Mouse (Mus musculus) frontal cortex, adult (tissue): ENCODE measurements around the gene Ptprm.
A peak's percentile ranks its signal among the peaks of the same experiment; 100 is the strongest.

Experiments
- ATAC-seq: cut with Nextera tagmentation; 2 replicates; pipeline ENCODE4 v1.9.2; 2017; ENCODE audit warnings: mild to moderate bottlenecking, moderate library complexity, mixed read lengths; ENCODE audit not compliant: low TSS enrichment

Gene Ptprm

GRCm38 (mm10) chr17:67281640-67282170, 72.6 kb downstream of the Ptprm start:
- no peak for ATAC-seq

- no peak for ATAC-seq
These were observed 76.9 kb downstream of the Ptprm start for GRCm38 (mm10) chr17:67277124-67277910.

GRCm38 (mm10) chr17:67274531-67275094, 79.6 kb downstream of the Ptprm start:
- peak; percentile 94 for ATAC-seq

- no peak for ATAC-seq
These were observed 81.3 kb downstream of the Ptprm start for GRCm38 (mm10) chr17:67272928-67273327.

- ATAC-seq = no peak
These were observed 85.7 kb downstream of the Ptprm start for GRCm38 (mm10) chr17:67268475-67269080.

- ATAC-seq = no peak
These were observed 88.0 kb downstream of the Ptprm start for GRCm38 (mm10) chr17:67266270-67266669.

DNA sequence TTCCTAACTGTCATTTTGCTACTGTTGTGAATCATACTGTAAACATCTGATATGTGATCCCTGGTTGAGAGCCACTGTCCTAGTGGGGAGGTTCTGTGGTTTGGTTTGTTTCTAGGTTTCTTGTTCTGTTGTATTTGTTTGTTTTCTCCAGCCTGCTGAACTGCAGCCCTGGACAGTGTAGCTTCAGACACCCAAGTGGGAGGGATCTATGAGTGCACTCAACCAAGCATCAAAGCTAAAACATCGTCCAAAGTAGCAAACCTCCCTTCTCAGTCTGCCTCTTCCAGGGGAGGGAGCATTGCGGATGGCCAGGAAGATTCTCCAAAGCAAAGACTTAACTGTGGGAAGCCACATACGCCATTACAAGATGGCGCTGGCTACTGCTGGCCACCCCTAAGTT, 88.7 kb downstream of the Ptprm start:
- ATAC-seq = no peak

- no peak for ATAC-seq
These were observed 89.5 kb downstream of the Ptprm start for GRCm38 (mm10) chr17:67264716-67265115.

DNA sequence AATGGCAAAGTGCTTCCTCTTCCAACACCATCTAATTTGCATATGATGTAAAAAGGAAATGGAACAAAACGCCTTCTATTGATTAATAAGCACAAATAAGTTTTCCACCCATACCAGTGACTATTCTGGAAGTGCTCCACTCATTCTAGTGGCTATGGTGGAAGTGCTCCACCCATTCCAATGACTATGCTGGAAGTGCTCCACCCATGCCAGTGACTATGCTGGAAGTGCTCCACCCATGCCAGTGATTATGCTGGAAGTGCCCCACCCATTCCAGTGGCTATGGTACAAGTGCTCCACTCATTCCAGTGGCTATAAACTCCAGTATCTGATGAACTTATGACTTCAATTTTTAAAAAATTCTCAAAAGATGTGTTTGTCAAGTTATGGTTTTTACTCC, 91.2 kb downstream of the Ptprm start:
- no peak for ATAC-seq

- ATAC-seq = peak; percentile 91
These were observed 94.2 kb downstream of the Ptprm start for GRCm38 (mm10) chr17:67260016-67260415.

GRCm38 (mm10) chr17:67257780-67258179, 96.5 kb downstream of the Ptprm start:
- no peak for ATAC-seq

GRCm38 (mm10) chr17:67256171-67256570, 98.1 kb downstream of the Ptprm start:
- ATAC-seq = no peak

DNA sequence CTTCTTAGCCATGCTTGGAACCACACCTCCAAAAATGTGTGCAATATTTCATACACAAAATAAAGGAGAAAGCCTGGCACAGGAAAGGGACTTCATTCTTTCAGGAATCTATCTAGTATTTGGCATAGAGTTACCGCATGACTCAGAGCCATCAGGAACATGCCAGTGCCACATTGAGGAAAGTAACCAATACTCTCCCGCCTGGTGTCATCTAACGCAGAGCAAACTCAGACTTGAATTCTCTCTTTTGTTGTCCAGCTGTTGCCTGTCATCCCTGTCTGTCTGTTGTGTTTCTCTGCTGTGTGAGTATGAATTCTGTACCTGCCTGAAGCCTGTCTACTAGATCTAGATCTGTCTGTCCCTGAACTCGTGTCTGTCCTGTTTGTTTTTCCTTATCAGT, 100.8 kb downstream of the Ptprm start:
- ATAC-seq = no peak

- ATAC-seq = no peak
These were observed 101.3 kb downstream of the Ptprm start for GRCm38 (mm10) chr17:67252992-67253391.

DNA sequence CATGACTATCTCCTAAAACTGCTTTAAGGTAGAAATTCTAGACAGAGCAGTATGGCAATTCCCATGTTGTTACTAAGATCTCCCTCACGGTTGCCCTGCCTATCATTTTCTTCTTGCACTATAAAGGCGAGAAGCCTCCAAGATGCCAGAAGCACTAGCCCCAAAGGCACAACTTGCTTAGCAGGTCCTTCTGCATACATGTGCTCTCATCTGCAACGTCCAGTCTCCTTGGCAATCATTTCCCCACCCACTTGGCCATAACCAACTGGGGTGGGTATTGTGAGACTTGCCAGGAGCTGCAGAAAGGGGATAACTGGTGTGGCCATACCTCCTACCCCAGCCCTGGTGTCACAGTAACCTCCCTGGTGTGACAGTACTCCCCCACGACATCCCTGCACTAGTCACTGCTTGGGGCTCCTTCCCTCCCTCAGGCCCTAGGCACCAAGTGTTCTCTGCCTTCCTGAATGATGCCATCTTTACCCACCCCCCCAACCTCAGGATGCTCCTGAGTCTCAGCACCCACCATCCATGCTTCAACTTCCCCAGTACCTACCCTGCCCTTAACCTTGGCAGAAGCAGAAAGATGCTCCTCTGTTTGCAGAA, 108.9 kb downstream of the Ptprm start:
- no peak for ATAC-seq

DNA sequence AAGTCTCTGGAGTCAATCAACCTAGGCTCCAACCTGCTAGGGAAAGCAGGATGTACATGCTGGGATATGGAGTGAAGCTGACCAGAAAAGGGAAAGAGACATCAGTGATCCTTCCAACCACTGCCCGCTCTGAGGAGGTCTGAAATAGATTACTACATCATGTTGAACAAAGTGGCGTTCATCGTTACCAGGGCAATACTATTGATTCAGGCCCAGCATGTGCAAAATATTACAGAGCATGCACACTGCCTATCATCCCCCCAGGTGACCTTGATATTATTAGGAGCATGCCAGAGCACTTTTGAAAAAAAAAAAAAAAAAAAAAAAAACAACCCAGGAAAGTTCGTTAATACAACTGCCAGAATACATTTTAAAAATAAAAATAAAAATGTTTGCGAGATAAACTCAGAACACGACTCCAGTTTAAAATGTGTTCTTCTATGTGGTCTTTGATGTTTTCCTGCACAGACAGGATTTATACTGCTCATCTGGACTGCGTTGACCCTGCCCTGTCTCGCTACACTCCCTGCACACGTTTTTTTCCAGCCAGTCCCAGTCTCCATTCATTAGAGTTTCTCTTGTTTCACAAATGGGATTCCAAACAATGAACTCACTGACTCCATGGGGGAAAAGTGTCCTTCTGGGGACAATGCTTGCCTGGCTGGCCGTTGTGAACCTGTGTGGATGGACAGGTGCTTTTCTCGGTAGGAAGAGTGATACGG, 111.3 kb downstream of the Ptprm start:
- no peak for ATAC-seq

- ATAC-seq = no peak
These were observed 112.1 kb downstream of the Ptprm start for GRCm38 (mm10) chr17:67241951-67242773.

DNA sequence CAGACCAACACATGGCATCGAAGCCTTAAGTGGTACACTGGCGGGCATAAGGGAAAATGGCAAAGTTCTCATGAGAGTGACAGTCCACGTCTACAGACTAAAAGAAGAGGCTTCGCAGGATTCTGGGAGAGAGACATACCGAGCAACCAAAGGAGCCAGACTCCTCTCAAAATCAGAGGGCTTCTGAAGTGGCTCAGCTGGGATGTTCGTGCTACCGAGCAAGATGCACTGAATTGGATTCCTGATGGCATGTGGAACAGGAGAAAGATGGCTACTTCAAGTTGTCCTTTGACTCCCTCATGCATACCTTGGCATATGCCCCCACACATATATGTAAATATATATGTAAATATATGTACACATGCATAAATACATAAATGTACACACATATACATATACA, 115.4 kb downstream of the Ptprm start:
- no peak for ATAC-seq

DNA sequence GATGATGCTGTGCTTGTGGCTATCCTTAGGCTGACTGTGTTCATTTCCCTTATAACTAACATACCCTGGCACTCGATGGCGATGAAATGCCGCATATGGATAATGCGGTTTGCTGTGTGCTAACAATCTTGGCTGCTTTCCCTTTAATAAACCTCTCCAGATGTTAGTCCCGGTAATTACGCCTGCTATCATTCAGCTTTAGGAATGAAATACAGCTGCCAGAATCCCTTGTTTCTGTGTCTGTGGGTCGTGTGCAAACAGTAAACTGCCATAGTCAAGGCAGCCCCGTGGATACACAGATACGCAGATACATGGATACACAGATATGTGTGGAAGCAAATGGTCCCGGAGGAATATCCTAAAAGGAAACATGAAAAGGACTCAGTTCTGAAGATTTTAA, 116.8 kb downstream of the Ptprm start:
- no peak for ATAC-seq

GRCm38 (mm10) chr17:67233063-67233462, 121.2 kb downstream of the Ptprm start:
- ATAC-seq = no peak

DNA sequence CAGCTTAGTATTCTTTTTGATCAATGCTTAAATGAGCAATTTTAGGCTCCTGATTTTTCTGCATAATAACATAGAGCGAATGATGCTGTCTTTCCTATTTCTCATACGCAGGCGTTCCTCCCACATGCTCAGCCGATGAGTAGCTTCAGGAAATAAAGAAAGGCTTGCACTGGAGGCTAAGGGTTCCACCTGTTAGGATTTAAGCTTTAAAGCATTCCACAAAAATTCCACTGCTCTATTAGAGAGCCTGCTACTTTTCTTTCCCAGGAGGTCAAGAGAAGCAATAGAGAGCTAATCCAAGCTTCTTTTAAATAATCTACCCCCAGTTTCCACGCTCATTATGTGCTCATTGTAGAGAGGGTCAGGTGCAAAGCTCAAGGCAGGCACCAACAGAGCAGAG, 127.3 kb downstream of the Ptprm start:
- ATAC-seq = no peak
